Mouse (Mus musculus) adrenal gland, postnatal 10 days (tissue): ENCODE data around the gene Pik3cg. TPM values are rescaled to one million over a fixed set of nuclear protein-coding genes. Genes with fewer than 3 reads are reported as not detected.

Experiments used
- DNase-seq: peaks from one replicate; pipeline ENCODE4 v3.0.0; 2021; ENCODE audit warnings: mixed read lengths
- total RNA-seq, 2 experiments: library from RNA; stranded (reverse); gene quantifications; 2 replicates each; pipeline ENCODE4 v1.2.3; 2021

Gene Pik3cg
- total RNA-seq, 2 experiments from 2014 or later: 2.8 to 3.4 TPM

DNA sequence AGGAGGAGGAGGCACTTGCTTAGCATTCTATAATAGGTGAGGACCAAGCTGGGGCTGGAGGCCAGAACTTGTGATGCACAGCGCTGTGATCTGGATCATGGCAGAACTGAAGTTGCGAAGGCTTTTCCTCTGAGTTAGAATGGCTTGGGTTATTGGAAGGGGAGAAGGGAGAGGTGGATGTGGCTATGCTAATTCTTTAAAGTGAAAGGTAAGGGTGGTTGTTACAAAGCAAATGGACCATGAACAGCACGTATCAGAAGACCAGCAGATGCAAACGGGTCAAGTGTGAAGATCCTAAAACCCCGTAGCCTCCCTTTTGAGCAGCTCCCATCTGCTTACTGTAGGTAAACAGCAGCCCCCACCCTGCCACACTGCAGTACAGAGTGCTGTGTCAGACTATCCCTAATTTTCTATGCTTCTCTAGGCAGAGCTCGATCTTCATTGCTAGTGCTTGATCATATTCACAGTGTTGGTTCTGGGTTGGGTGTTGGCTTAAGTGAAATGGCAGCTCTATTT lies 7.3 kb downstream of the Pik3cg start:
- no peak for DNase-seq

DNA sequence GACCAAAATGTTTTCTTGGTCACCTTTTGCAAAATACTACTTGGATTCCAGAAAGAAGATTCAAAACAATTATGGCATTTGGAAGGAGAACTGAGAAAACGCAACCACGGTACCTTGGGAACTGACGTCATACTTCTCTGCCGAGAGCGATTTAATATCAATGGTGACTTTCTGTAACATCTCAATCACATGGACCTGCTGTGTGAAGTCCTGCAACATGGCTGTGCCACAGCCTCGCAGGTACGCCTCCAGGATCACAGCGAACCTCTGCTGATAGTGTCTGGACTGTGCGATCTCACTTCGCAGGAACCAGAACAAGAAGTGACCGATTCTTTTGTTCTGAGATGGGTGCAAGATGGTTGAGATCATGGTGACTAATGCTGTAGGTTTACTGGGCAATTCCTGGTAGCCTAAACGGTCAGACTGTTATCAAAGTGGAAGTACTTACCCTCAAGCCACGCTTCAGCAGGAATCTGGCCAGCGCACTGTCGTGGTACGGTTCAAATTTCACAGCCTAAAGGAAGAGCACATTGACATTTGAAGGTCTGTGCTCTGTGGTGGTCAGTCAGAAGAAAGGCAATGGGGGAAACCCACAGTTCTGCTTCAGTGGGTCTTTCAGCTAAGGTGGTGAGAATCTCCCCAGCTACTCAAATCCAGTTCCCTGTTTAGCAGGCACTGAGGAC lies 7.9 kb downstream of the Pik3cg start:
- no peak for DNase-seq

DNA sequence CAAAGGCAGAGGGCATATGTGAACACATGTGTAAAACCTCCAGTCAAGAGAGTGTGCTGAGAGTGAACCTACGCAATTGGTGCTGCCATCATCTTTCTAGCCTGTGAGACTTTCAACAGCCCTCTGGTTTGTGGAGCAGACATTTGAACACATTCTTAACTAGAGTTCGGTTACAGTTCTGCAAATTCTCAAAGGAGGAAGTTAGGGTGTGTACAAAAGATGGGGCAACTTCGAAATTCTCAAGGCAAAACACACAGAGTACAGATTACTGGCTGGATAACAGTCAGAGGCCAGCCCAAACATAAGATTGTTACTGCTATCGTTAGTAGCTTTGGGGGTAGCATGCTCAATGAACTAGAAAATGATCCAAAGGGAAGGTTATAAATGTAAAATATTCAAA lies 9.0 kb downstream of the Pik3cg start:
- no peak for DNase-seq

DNA sequence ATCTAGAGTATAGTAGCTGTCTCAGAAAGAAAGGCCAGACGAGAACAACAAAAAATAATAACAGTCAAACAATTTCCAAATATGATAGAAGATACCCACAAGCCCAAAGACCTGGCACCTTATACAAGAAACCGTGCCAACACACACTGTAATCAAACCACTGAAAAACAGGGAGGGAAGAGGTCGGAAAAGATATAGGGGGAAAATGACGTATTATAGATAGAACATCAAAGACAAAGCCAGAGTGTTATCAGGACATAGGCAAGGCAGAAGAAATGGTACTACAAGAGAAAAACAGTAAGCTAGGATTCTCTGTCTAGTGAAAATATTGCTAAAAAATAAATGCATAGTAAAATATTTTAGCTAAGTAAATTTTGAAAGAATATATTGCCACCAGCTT lies 10.4 kb downstream of the Pik3cg start:
- no peak for DNase-seq

- DNase-seq: no peak
Measured at GRCm38 (mm10) chr12:32195000-32195399, 13.5 kb downstream of the Pik3cg start.

DNA sequence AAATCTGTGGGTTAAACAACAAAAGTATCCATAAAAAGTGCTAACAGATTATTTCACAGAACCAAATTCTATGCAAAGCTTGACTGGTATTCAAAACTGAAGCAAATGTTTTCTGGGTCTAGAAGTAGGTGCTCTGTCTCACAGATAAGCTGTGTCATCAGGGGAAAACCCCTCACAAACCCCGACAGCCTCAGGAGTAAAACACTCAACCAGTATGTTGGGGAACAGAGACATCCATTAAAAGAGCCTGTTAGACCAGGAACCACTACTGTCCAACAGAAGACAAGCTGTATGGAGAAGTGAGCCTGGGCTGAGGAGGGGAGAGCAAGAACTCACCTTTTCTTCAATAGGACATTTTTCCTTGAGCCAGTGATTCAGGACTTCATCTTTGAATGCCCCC lies 14.1 kb downstream of the Pik3cg start:
- no peak for DNase-seq

DNA sequence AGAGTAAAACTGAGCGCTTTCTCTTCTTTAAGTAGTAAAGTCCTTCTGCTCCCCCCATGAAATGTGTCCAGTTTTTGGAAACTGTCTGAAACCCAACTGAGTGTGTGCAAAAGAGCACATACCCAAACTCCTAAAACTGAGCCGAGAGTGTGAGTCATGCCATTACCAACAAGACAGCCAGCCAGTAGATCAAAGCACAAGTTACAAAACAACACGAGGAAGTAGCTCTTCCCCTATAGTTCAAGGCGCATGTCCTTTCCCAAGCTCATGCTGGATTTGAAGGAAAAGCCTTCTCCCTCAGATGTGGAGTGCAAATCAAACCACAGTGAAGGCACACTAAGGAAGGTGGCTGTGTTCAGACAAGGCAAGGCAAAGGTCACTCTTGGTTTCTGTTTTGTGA lies 17.5 kb downstream of the Pik3cg start:
- DNase-seq: no peak

DNA sequence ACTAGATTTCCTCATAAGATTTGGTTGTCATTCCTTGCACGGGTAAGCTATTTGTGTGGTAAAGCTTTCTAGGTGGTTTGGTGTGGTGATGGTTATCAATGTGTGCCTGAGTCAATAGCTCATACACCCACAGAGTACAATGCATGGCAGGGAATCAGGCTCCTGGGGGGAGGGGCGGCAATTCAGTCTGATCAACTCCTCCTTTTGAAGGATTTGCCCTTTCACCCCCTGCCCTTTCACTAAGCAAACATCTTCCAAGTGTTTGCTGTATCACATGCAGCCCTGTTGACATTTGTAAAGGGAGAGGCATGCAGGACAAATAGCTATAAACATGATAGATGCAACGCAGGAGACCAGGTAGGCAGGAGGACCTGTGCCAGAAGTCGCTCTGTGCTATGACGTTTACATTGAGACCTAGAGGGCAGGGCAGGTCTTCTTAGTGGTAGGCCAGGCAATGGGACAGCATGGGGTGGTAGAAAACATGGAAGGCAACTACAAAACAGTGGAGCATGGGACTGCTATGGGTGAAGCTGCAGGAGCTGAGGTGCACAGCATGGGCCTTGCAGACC lies 20.7 kb downstream of the Pik3cg start:
- no peak for DNase-seq

GRCm38 (mm10) chr12:32186627-32187255 lies 21.7 kb downstream of the Pik3cg start:
- no peak for DNase-seq

GRCm38 (mm10) chr12:32184874-32185273 lies 23.6 kb downstream of the Pik3cg start:
- DNase-seq: no peak

GRCm38 (mm10) chr12:32183584-32183983 lies 24.9 kb downstream of the Pik3cg start:
- no peak for DNase-seq

DNA sequence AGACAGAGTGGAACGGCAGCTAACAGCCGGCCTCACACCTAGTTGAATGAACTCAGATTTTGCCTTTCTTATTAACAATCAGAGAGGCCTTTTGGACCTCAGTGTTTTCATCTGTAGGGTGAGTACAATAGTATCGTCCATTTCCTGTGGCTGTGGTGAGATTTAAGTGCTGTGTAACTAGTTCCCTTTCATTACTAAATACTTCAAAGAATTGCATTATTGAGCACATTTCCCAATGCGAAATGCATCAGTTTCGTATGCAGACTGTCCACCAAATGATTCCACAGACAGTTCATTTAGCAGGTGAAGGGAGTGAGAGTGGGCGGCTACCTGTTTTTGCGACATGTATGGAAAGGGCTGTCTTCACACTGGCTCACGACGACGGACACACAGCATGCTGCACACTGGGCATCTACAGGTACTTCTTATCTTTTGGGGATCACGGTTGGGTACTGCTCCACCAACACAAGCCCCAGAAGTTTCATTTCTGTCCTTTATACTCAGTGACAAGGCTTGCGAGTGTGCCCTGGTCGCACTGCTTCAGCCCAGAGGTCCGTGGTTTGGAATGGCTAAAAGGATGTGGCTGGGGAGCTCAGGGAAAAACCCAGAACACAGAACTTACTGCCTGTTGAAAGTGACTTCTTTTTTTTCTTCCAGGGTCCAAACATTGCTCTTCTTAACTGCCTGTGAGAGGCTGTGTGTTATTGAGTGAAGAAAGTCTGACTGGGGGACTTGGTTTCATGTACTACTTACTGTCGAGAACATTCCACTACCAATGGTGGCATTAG lies 25.6 kb downstream of the Pik3cg start:
- no peak for DNase-seq

GRCm38 (mm10) chr12:32181885-32182284 lies 26.6 kb downstream of the Pik3cg start:
- no peak for DNase-seq

DNA sequence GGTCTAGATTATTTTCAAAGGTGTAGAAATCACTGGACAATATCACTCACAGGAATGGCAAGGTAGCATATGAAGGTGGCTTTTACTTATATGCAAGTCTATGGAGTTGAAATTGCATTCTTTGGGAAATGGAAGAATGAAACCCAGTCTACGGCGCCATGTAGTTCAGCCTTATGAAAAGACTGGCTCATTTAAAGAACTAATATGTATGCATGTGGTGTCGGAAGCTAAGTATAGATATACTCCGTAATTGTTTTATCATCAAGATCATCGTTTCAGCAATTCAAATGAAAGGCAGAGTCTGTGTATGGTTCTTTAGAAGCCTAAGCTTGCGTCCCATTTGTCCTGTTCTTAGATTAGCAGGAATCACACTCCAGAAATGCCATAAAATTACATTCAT lies 34.0 kb downstream of the Pik3cg start:
- DNase-seq: no peak

DNA sequence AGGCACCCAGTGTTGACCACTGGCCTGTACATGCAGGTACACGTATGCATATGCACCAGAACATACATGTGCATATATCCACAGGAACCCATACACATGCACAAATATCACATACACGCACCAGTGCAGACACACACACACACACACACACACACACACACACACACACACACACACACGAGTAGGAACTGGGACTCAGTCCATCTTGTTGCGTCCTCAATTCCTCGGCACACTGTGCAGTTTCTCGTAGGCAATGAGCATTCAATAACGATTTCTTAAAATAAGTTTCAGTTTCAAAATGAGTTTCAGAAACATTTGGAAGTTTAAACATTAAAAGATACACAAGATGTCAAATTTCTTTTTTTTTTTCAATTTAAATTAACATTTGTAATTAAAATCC lies 35.6 kb downstream of the Pik3cg start:
- DNase-seq: no peak

- no peak for DNase-seq
Measured at GRCm38 (mm10) chr12:32169164-32169563, 39.3 kb downstream of the Pik3cg start.

DNA sequence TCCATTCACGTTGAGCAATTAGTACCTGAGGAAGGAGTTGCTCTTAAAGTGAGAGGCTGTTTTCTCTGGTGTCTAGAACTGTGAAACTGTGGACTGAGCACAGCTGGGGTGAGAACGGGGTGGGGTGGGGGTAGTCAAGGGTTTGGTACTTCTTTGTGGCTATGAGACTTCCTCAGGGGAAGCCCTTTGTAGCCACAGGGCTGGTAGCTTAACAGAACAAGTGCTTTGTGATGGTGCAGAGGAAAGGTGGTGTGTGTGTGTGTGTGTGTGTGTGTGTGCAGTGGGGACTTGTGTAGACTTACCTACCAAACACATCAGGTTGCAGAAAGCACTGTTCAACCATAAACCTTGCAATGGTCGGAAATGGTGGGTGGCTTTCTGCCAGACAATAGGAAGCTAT lies 39.7 kb downstream of the Pik3cg start:
- no peak for DNase-seq

- DNase-seq: no peak
Measured at GRCm38 (mm10) chr12:32163706-32164105, 44.8 kb downstream of the Pik3cg start.

DNA sequence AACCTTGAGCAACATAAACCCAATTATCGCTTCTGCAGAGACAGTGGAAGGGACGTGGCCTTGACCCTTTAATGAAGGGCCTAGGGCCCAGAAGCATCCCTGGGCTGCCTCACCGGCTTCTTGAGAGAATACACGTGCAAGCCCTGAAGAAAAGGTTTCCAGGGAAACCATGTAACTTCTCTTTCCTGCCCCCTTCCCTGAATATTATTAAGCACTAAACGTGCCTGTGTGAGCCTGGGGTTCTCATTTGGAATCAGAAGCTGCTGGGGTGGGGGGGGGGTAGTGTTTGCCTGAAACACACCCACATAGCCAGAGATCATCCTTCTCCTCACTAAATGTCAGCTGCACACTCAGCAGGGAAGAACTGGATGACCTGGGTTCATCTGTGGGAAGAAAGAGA lies 49.7 kb downstream of the Pik3cg start:
- DNase-seq: no peak

- DNase-seq: no peak
Measured at GRCm38 (mm10) chr12:32146606-32147005, 61.9 kb downstream of the Pik3cg start.

GRCm38 (mm10) chr12:32145651-32146050 lies 62.8 kb downstream of the Pik3cg start:
- no peak for DNase-seq

- DNase-seq: peak; percentile 89
Measured at GRCm38 (mm10) chr12:32144513-32144912, 63.9 kb downstream of the Pik3cg start.

DNA sequence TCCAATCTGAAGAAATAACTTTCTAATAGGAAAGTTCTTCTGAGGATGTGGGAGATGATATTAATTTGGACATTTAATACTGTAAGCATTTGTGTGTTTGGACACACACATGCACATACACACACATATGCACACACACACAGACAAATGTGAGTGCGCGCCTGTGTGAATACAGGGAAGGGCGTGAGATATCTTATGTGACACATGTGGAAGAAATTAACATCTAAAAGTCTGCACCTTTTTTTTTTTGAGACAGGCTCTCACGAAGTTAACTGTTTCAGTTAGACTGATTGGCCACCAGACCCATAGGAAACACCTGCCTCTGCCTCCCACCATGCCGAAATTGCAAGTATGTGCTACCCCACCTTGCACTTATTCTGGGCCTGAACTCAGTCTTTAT lies 64.7 kb downstream of the Pik3cg start:
- no peak for DNase-seq
